Mouse (Mus musculus): ENCODE results near the gene Olfr1239. TPM values are rescaled to one million over a fixed set of nuclear protein-coding genes. Genes with fewer than 3 reads are reported as not detected.

The Olfr1239 gene
- polyA plus RNA-seq (2015; fragmentation: Nextera tagmentation; extraction: Ambion mirVana), result not detected in 2 replicates

- H3K9ac ChIP-seq (replicated peaks; ENCODE audit: low read depth, low read length), result no peak within 1 kb of the TSS
- H3K4me2 ChIP-seq (ENCODE audit: low read length), result no peak within 1 kb of the TSS
- WGBS, result 95% methylated on average over 2 of the region's 2 CpGs
- ATAC-seq, result no peak
- no peak within 1 kb of the TSS for H3K4me3 ChIP-seq (replicated peaks; ENCODE audit: low read length)
- no peaks in the 10 kb centered on the region for H3K9me3 ChIP-seq (ENCODE audit: control insufficient read depth, low read length)
- no peaks in the 10 kb centered on the region for H3K4me1 ChIP-seq (replicated peaks; ENCODE audit: control insufficient read depth, insufficient read depth, low read length)
- H3K36me3 ChIP-seq (ENCODE audit: control insufficient read depth, insufficient read depth), result no peaks in the 10 kb centered on the region
- no peak within 1 kb of the TSS for H3K27ac ChIP-seq (ENCODE audit: low read length)
- no peaks in the 10 kb centered on the region for H3K27me3 ChIP-seq (replicated peaks; ENCODE audit: control insufficient read depth, insufficient read depth, low read length)
Observed at GRCm38 (mm10) chr2:89420307-89420706, at the start of gene Olfr1239. Gene Olfr1239 (minus strand): TSS chr2:89420407.

GRCm38 (mm10) chr2:89442900-89443299, 22.7 kb upstream of the Olfr1239 start, which contains the start of gene Olfr1240:
Gene Olfr1240 (minus strand): TSS chr2:89443000.
- H3K9me3 ChIP-seq (ENCODE audit: control insufficient read depth, low read length), result no peaks in the 10 kb centered on the region
- no peaks in the 10 kb centered on the region for H3K4me1 ChIP-seq (replicated peaks; ENCODE audit: control insufficient read depth, insufficient read depth, low read length)
- 89% methylated on average over 3 of the region's 3 CpGs for WGBS
- ATAC-seq, result no peak
- no peaks in the 10 kb centered on the region for H3K27me3 ChIP-seq (replicated peaks; ENCODE audit: control insufficient read depth, insufficient read depth, low read length)
- no peaks in the 10 kb centered on the region for H3K36me3 ChIP-seq (ENCODE audit: control insufficient read depth, insufficient read depth)
- H3K4me3 ChIP-seq (replicated peaks; ENCODE audit: low read length), result no peak within 1 kb of the TSS
- no peak within 1 kb of the TSS for H3K27ac ChIP-seq (ENCODE audit: low read length)
- H3K9ac ChIP-seq (replicated peaks; ENCODE audit: low read depth, low read length), result no peak within 1 kb of the TSS
- no peak within 1 kb of the TSS for H3K4me2 ChIP-seq (ENCODE audit: low read length)

DNA sequence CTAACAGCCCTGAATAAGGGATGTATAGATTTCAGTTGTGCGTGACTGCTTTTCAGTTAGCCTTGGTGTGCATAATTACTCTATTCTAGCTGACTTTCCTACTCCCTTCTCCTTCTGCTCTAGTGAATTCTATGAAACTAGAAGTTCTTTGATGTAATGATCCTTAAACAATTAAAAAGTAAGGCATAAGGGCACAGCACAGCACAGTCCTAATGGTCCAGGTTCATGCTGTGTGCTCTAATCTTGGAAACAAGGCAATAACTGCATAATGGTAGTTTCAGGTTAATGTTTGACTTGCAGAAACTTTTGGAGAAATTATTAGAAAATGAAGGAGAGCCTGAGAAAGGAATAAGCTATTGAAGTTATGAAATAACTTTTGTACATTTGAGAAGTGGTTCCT, 5.7 kb downstream of the Olfr1239 start:
- H3K9me3 ChIP-seq (ENCODE audit: control insufficient read depth, low read length), result no peaks in the 10 kb centered on the region
- no peak overlapping the region for H3K27ac ChIP-seq (ENCODE audit: low read length)
- no peak overlapping the region for H3K4me3 ChIP-seq (replicated peaks; ENCODE audit: low read length)
- H3K36me3 ChIP-seq (ENCODE audit: control insufficient read depth, insufficient read depth), result no peaks in the 10 kb centered on the region
- no peak overlapping the region for H3K4me2 ChIP-seq (ENCODE audit: low read length)
- no peak overlapping the region for H3K9ac ChIP-seq (replicated peaks; ENCODE audit: low read depth, low read length)
- H3K27me3 ChIP-seq (replicated peaks; ENCODE audit: control insufficient read depth, insufficient read depth, low read length), result no peaks in the 10 kb centered on the region
- 45% methylated on average over 1 of the region's 1 CpGs for WGBS
- ATAC-seq, result no peak
- no peaks in the 10 kb centered on the region for H3K4me1 ChIP-seq (replicated peaks; ENCODE audit: control insufficient read depth, insufficient read depth, low read length)

GRCm38 (mm10) chr2:89409576-89409975, 10.6 kb downstream of the Olfr1239 start, which contains the start of gene Olfr1238:
Gene Olfr1238 (minus strand): TSS chr2:89409676.
- Histone ChIP-seq H3K9ac (replicated peaks; ENCODE audit: low read depth, low read length) (no peak within 1 kb of the TSS), H3K36me3 (ENCODE audit: control insufficient read depth, insufficient read depth) (no peaks in the 10 kb centered on the region), H3K9me3 (ENCODE audit: control insufficient read depth, low read length) (no peaks in the 10 kb centered on the region), H3K27ac (ENCODE audit: low read length) (no peak within 1 kb of the TSS), H3K4me3 (replicated peaks; ENCODE audit: low read length) (no peak within 1 kb of the TSS), H3K27me3 (replicated peaks; ENCODE audit: control insufficient read depth, insufficient read depth, low read length) (no peaks in the 10 kb centered on the region), H3K4me1 (replicated peaks; ENCODE audit: control insufficient read depth, insufficient read depth, low read length) (no peaks in the 10 kb centered on the region), H3K4me2 (ENCODE audit: low read length) (no peak within 1 kb of the TSS)
- ATAC-seq, result no peak
- 95% methylated on average over 2 of the region's 2 CpGs for WGBS

DNA sequence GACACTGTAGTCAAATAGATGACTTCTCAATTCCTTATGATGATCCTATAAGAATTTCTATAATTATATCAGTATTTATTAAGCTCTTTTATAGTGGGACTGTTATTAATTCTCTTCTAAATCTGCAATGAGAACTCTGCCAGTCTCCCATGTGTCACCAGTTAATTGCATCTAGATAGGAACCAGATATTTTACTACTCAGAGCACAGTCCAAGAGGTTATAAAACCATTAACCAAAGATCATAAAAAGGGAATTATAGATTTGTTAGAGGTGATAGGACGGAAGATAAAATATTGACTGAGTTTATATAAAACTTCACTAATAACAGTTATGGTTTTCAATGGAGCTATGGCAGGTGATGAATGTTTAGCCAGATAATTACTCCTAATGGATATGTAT, 19.3 kb downstream of the Olfr1239 start:
- H3K4me2 ChIP-seq (ENCODE audit: low read length), result no peak overlapping the region
- no peak for ATAC-seq
- no peak overlapping the region for H3K9ac ChIP-seq (replicated peaks; ENCODE audit: low read depth, low read length)
- H3K9me3 ChIP-seq (ENCODE audit: control insufficient read depth, low read length), result no peaks in the 10 kb centered on the region
- no peak overlapping the region for H3K4me3 ChIP-seq (replicated peaks; ENCODE audit: low read length)
- H3K4me1 ChIP-seq (replicated peaks; ENCODE audit: control insufficient read depth, insufficient read depth, low read length), result no peaks in the 10 kb centered on the region
- 88% methylated on average over 1 of the region's 1 CpGs for WGBS
- no peaks in the 10 kb centered on the region for H3K36me3 ChIP-seq (ENCODE audit: control insufficient read depth, insufficient read depth)
- H3K27ac ChIP-seq (ENCODE audit: low read length), result no peak overlapping the region
- H3K27me3 ChIP-seq (replicated peaks; ENCODE audit: control insufficient read depth, insufficient read depth, low read length), result no peaks in the 10 kb centered on the region

Other genes with a start within 250 kb of the Olfr1239 start
- gene Olfr1225, start 245.7 kb downstream of the Olfr1239 start, polyA plus RNA-seq (2015; fragmentation: Nextera tagmentation; extraction: Ambion mirVana), result not detected in 2 replicates
- not detected in 2 replicates for gene Olfr1226, start 220.4 kb downstream of the Olfr1239 start, polyA plus RNA-seq (2015; fragmentation: Nextera tagmentation; extraction: Ambion mirVana)
- gene Olfr1228, start 166.3 kb downstream of the Olfr1239 start, polyA plus RNA-seq (2015; fragmentation: Nextera tagmentation; extraction: Ambion mirVana), result not detected in 2 replicates
- not detected in 2 replicates for gene Olfr1229, start 132.4 kb downstream of the Olfr1239 start, polyA plus RNA-seq (2015; fragmentation: Nextera tagmentation; extraction: Ambion mirVana)
- gene Olfr1230, start 123.1 kb downstream of the Olfr1239 start, polyA plus RNA-seq (2015; fragmentation: Nextera tagmentation; extraction: Ambion mirVana), result not detected in 2 replicates
- gene Olfr1231, start 113.3 kb downstream of the Olfr1239 start, polyA plus RNA-seq (2015; fragmentation: Nextera tagmentation; extraction: Ambion mirVana), result not detected in 2 replicates
- not detected in 2 replicates for gene Olfr1232, start 90.7 kb downstream of the Olfr1239 start, polyA plus RNA-seq (2015; fragmentation: Nextera tagmentation; extraction: Ambion mirVana)
- gene Olfr1233, start 78.0 kb downstream of the Olfr1239 start, polyA plus RNA-seq (2015; fragmentation: Nextera tagmentation; extraction: Ambion mirVana), result not detected in 2 replicates
- gene Olfr1234, start 55.5 kb downstream of the Olfr1239 start, polyA plus RNA-seq (2015; fragmentation: Nextera tagmentation; extraction: Ambion mirVana), result not detected in 2 replicates
- not detected in 2 replicates for gene Olfr1238, start 10.7 kb downstream of the Olfr1239 start, polyA plus RNA-seq (2015; fragmentation: Nextera tagmentation; extraction: Ambion mirVana)
- not detected in 2 replicates for gene Olfr1240, start 22.6 kb upstream of the Olfr1239 start, polyA plus RNA-seq (2015; fragmentation: Nextera tagmentation; extraction: Ambion mirVana)
- gene Olfr1241, start 66.7 kb upstream of the Olfr1239 start, polyA plus RNA-seq (2015; fragmentation: Nextera tagmentation; extraction: Ambion mirVana), result not detected in 2 replicates
- gene Olfr1242, start 77.9 kb upstream of the Olfr1239 start, polyA plus RNA-seq (2015; fragmentation: Nextera tagmentation; extraction: Ambion mirVana), result not detected in 2 replicates
- not detected in 2 replicates for gene Olfr1243, start 111.1 kb upstream of the Olfr1239 start, polyA plus RNA-seq (2015; fragmentation: Nextera tagmentation; extraction: Ambion mirVana)
- not detected in 2 replicates for gene Olfr1245, start 158.0 kb upstream of the Olfr1239 start, polyA plus RNA-seq (2015; fragmentation: Nextera tagmentation; extraction: Ambion mirVana)
- gene Olfr1246, start 172.8 kb upstream of the Olfr1239 start, polyA plus RNA-seq (2015; fragmentation: Nextera tagmentation; extraction: Ambion mirVana), result not detected in 2 replicates
- gene Olfr1247, start 193.7 kb upstream of the Olfr1239 start, polyA plus RNA-seq (2015; fragmentation: Nextera tagmentation; extraction: Ambion mirVana), result not detected in 2 replicates
- not detected in 2 replicates for gene Olfr1248, start 197.8 kb upstream of the Olfr1239 start, polyA plus RNA-seq (2015; fragmentation: Nextera tagmentation; extraction: Ambion mirVana)
- gene Olfr1249, start 214.6 kb upstream of the Olfr1239 start, polyA plus RNA-seq (2015; fragmentation: Nextera tagmentation; extraction: Ambion mirVana), result not detected in 2 replicates
- not detected in 2 replicates for gene Olfr1250, start 241.1 kb upstream of the Olfr1239 start, polyA plus RNA-seq (2015; fragmentation: Nextera tagmentation; extraction: Ambion mirVana)